ENCODE assay signal across 8 mouse cellular contexts in genomic region chr7:31077885-31078445, GRCm38 (mm10). TPM values are rescaled to one million over a fixed set of nuclear protein-coding genes. Genes with fewer than 3 reads are reported as not detected.
A peak's percentile ranks its signal among the peaks of the same experiment; 100 is the strongest.
DNase-seq lines count a peak whose midpoint lies in the region; ATAC-seq lines count a peak whose summit lies in the region.

No protein-coding gene starts in this region.

- no peaks in the 10 kb centered on the region for H3K36me3 ChIP-seq in midbrain, embryonic 14.5 days (ENCODE audit: control insufficient read depth, insufficient read depth, low read length)

- no peaks in the 10 kb centered on the region for H3K27me3 ChIP-seq in midbrain, embryonic 14.5 days (ENCODE audit: control insufficient read depth, insufficient read depth, low read length)

- peak; percentile 63 for ATAC-seq in frontal cortex, adult (ENCODE audit: low TSS enrichment)
- ATAC-seq in midbrain, embryonic 14.5 days (ENCODE audit: low FRiP score, low TSS enrichment), result no peak

- no peak overlapping the region for H3K4me2 ChIP-seq in midbrain, embryonic 14.5 days (ENCODE audit: low read length)

- peak; percentile 58 for DNase-seq in gastrocnemius, adult 18-20 months (ENCODE audit: low spot score)
- DNase-seq in gastrocnemius, postnatal 36 days, result no peak
- peak; percentile 68 for DNase-seq in urinary bladder, postnatal 14 days (ENCODE audit: low spot score)
- DNase-seq in urinary bladder, postnatal 10 days (ENCODE audit: low spot score), result no peak
- peak; percentile 72 to 74 for DNase-seq in layer of hippocampus, postnatal 10 days (ENCODE audit: low spot score in 2 of 2)
- peak; percentile 83 for DNase-seq in midbrain, embryonic 14.5 days
- no peak for DNase-seq in adrenal gland, postnatal 4 days (ENCODE audit: low spot score in 2 of 2)

- WGBS in midbrain, embryonic 14.5 days, result 55% methylated on average over 5 of the region's 5 CpGs

- no peak overlapping the region for H3K27ac ChIP-seq in midbrain, embryonic 14.5 days (replicated peaks; ENCODE audit: low read depth, low read length)

- no peak overlapping the region for H3K9ac ChIP-seq in midbrain, embryonic 14.5 days (replicated peaks; ENCODE audit: low read length)

- H3K4me3 ChIP-seq in midbrain, embryonic 14.5 days (replicated peaks; ENCODE audit: low read depth, low read length), result no peak overlapping the region

- H3K9me3 ChIP-seq in midbrain, embryonic 14.5 days (ENCODE audit: control insufficient read depth, low read length), result no peaks in the 10 kb centered on the region

- intact Hi-C loops in gastrocnemius, postnatal 36 days (cut with DNase I), result loop anchor here (2.0 kb wide), 1 partner anchor 15 kb away; no protein-coding TSS in a partner anchor

- no peaks in the 10 kb centered on the region for H3K4me1 ChIP-seq in midbrain, embryonic 14.5 days (ENCODE audit: control insufficient read depth, insufficient read depth, low read length)

RNA-seq across cellular contexts. Expression of gene Fxyd3, which starts 1.5 kb away (rescaled TPM):
- 1 to 10 TPM in 1 of 2 experiments, under 1 TPM in 1; 1.00 to 1.6 TPM for total RNA-seq in gastrocnemius, adult 18-20 months (2021)
- under 1 TPM; 0.77 to 0.96 TPM for total RNA-seq in gastrocnemius, postnatal 36 days (2021)
- total RNA-seq in layer of hippocampus, postnatal 10 days (2021), result 1 to 10 TPM in 1 of 2 experiments, not detected in 1; 1.2 TPM
- not detected in 2 replicates for polyA plus RNA-seq in midbrain, embryonic 14.5 days (2014; fragmentation: Nextera tagmentation; extraction: Ambion mirVana)
- 1 to 10 TPM; 2.0 to 5.9 TPM for total RNA-seq in adrenal gland, postnatal 4 days (2021)

RNA-seq across cellular contexts. Expression of gene Lgi4, which starts 18.8 kb away (rescaled TPM):
- 1 to 10 TPM; 1.7 to 3.5 TPM for total RNA-seq in gastrocnemius, adult 18-20 months (2021)
- total RNA-seq in gastrocnemius, postnatal 36 days (2021), result 1 to 10 TPM; 2.5 to 4.4 TPM
- 10 to 100 TPM; 13.2 to 15.5 TPM for total RNA-seq in layer of hippocampus, postnatal 10 days (2021)
- 0.16 and 0.17 TPM in 2 replicates for polyA plus RNA-seq in midbrain, embryonic 14.5 days (2014; fragmentation: Nextera tagmentation; extraction: Ambion mirVana)
- total RNA-seq in adrenal gland, postnatal 4 days (2021), result 1 to 10 TPM; 6.8 to 6.9 TPM

RNA-seq across cellular contexts. Expression of gene Fxyd1, which starts 21.0 kb away (rescaled TPM):
- total RNA-seq in gastrocnemius, adult 18-20 months (2021), result 1,000 to 10,000 TPM in 1 of 2 experiments, 100 to 1,000 TPM in 1; 983 to 1,012 TPM
- 1,000 to 10,000 TPM in 1 of 2 experiments, 100 to 1,000 TPM in 1; 991 to 1,156 TPM for total RNA-seq in gastrocnemius, postnatal 36 days (2021)
- total RNA-seq in layer of hippocampus, postnatal 10 days (2021), result 10 to 100 TPM; 67.2 to 69.2 TPM
- polyA plus RNA-seq in midbrain, embryonic 14.5 days (2014; fragmentation: Nextera tagmentation; extraction: Ambion mirVana), result 2.8 and 9.0 TPM in 2 replicates
- total RNA-seq in adrenal gland, postnatal 4 days (2021), result 100 to 1,000 TPM; 141 to 173 TPM

RNA-seq across cellular contexts. Expression of gene Fxyd7, which starts 26.7 kb away (rescaled TPM):
- 1 to 10 TPM in 1 of 2 experiments, under 1 TPM in 1; 0.94 to 1.2 TPM for total RNA-seq in gastrocnemius, adult 18-20 months (2021)
- 1 to 10 TPM; 1.7 to 1.8 TPM for total RNA-seq in gastrocnemius, postnatal 36 days (2021)
- total RNA-seq in layer of hippocampus, postnatal 10 days (2021), result 100 to 1,000 TPM; 376 to 407 TPM
- 99.9 and 159 TPM in 2 replicates for polyA plus RNA-seq in midbrain, embryonic 14.5 days (2014; fragmentation: Nextera tagmentation; extraction: Ambion mirVana)
- 10 to 100 TPM in 1 of 2 experiments, 1 to 10 TPM in 1; 8.9 to 13.3 TPM for total RNA-seq in adrenal gland, postnatal 4 days (2021)

RNA-seq across cellular contexts. Expression of gene Fxyd5, which starts 35.7 kb away (rescaled TPM):
- 10 to 100 TPM in 1 of 2 experiments, 1 to 10 TPM in 1; 7.6 to 13.4 TPM for total RNA-seq in gastrocnemius, adult 18-20 months (2021)
- 10 to 100 TPM in 1 of 2 experiments, 1 to 10 TPM in 1; 9.6 to 11.3 TPM for total RNA-seq in gastrocnemius, postnatal 36 days (2021)
- total RNA-seq in layer of hippocampus, postnatal 10 days (2021), result 10 to 100 TPM; 35.9 to 36.5 TPM
- polyA plus RNA-seq in midbrain, embryonic 14.5 days (2014; fragmentation: Nextera tagmentation; extraction: Ambion mirVana), result 7.9 and 10.8 TPM in 2 replicates
- total RNA-seq in adrenal gland, postnatal 4 days (2021), result 10 to 100 TPM; 30.0 to 31.2 TPM

Comparison
In these comparisons a context has a peak if more than half of its experiments do, and no peak if none do; other contexts are left out.
1. DNase-seq: peak in gastrocnemius, adult 18-20 months (single experiment), urinary bladder, postnatal 14 days (single experiment), layer of hippocampus, postnatal 10 days (2 of 2) and midbrain, embryonic 14.5 days (single experiment); none in gastrocnemius, postnatal 36 days (0 of 2), urinary bladder, postnatal 10 days (single experiment) and adrenal gland, postnatal 4 days (0 of 2).
2. RNA of gene Fxyd1, which starts 21.0 kb away (total RNA-seq): 991 to 1,156 TPM in gastrocnemius, postnatal 36 days and 983 to 1,012 TPM in gastrocnemius, adult 18-20 months; 141 to 173 TPM in adrenal gland, postnatal 4 days and 67.2 to 69.2 TPM in layer of hippocampus, postnatal 10 days; every median in the first group is over 4 times any median in the second.